Mouse (Mus musculus) hindbrain, embryonic 14.5 days (tissue): ENCODE measurements around the gene Mfsd13b. TPM values are rescaled to one million over a fixed set of nuclear protein-coding genes. Genes with fewer than 3 reads are reported as not detected.

Source experiments
- ATAC-seq: fragments of 200-750 bp; cut with Nextera tagmentation; 2 replicates; pipeline ENCODE4 v1.8.0; 2017; ENCODE audit warnings: moderate number of reproducible peaks, mild to moderate bottlenecking, moderate TSS enrichment, moderate library complexity; ENCODE audit not compliant: low FRiP score
- DNase-seq: peaks from one replicate; pipeline ENCODE4 v3.0.0-alpha.2; 2015; ENCODE audit warnings: low spot score
- H3K27ac ChIP-seq: fragments of 300-500 bp; sonication (generic); 2 replicates; pipeline ENCODE4 v1.5.1; 2014; ENCODE audit warnings: mild to moderate bottlenecking, moderate library complexity
- H3K27me3 ChIP-seq: fragments of 300-500 bp; sonication (generic); 2 replicates; pipeline ENCODE4 v1.6.1; 2014; ENCODE audit warnings: mild to moderate bottlenecking, low read length, mixed read lengths; ENCODE audit not compliant: control insufficient read depth, insufficient read depth
- H3K36me3 ChIP-seq: fragments of 300-500 bp; sonication (generic); replicated peaks from 2 replicates; pipeline ENCODE4 v1.6.1; 2014; ENCODE audit not compliant: control insufficient read depth, insufficient read depth
- H3K4me1 ChIP-seq: fragments of 300-500 bp; sonication (generic); replicated peaks from 2 replicates; pipeline ENCODE4 v1.6.1; 2014; ENCODE audit warnings: antibody characterized with exemption, low read length, mixed read lengths; ENCODE audit not compliant: control insufficient read depth, insufficient read depth
- H3K4me2 ChIP-seq: fragments of 300-500 bp; sonication (generic); replicated peaks from 2 replicates; pipeline ENCODE4 v1.6.1; 2014; ENCODE audit warnings: mild to moderate bottlenecking, moderate library complexity
- H3K4me3 ChIP-seq: fragments of 300-500 bp; sonication (generic); replicated peaks from 2 replicates; pipeline ENCODE4 v1.5.1; 2014; ENCODE audit warnings: mild to moderate bottlenecking, low read length
- H3K9ac ChIP-seq: fragments of 300-500 bp; sonication (generic); 2 replicates; pipeline ENCODE4 v1.6.1; 2014
- H3K9me3 ChIP-seq: fragments of 300-500 bp; sonication (generic); 2 replicates; pipeline ENCODE4 v1.6.1; 2016; ENCODE audit warnings: low read length; ENCODE audit not compliant: control insufficient read depth
- WGBS: fragments of 180-500 bp; shearing (Covaris S2); extraction: QIAGEN DNeasy Blood & Tissue Kit; methylation state at CpG from one replicate; pipeline ENCODE4 v1.1.7; 2014; 5-methylcytosine and 5-hydroxymethylcytosine counted together
- polyA plus RNA-seq: library from polyadenylated mRNA; unstranded; fragments of >200 nt; fragmentation: Nextera tagmentation; extraction: Ambion mirVana; gene quantifications from 2 replicates; pipeline ENCODE4 v1.2.1, GENCODE M21; 2014

Mfsd13b gene
- polyA plus RNA-seq, 1 experiment from 2014 or later, result 0.31 TPM

DNA sequence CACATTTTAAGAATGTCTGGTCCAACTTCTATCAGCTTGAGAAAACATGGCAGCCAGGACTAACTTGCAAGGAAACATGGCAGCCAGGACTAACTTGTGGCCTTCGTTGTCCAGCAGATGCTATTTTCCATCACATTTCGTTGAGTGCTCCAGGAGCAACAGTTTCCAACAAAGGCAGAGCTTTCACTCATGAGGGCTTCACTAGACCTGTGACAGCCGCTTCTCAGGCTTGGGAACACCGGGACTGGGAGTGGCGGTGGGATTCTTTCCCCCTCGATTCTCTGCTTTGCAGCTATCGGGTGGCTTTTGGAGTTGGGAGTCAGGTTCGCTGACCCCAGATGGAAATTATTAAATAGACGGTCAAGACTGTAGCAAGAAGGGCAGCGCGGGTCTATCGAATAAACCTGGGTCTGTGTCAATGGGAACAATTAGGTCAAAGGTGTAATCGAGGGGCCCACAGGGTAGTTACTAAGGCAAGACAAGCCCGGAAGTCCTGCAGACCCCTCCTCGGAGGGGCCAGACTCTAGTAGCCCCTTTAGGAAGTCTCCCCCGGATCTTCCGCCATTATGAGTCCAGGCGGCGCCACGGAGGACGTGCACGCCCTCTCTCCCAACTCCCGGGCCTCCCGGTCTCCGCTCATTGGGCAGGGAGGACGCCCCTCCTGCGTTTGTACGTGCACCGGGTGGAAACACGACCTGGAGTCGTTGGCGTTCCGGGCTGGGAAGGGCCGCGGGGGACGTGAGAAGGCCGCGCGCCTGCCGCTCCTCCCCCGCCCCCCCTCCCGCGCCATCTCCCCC, 51.7 kb downstream of the Mfsd13b start, which contains the start of gene Mettl9:
TSS of gene Mettl9 (plus strand) at position 590 of the 797 bp plus-strand sequence.
- no peaks in the 10 kb centered on the region for H3K9me3 ChIP-seq
- peaks cover 23% of the 10 kb centered on the region for H3K4me1 ChIP-seq
- H3K4me2 ChIP-seq, result peak within 1 kb of the TSS; percentile 79
- 2% methylated on average over 41 of the region's 43 CpGs for WGBS
- peak within 1 kb of the TSS; percentile 99 for H3K4me3 ChIP-seq
- H3K9ac ChIP-seq, result peak within 1 kb of the TSS; percentile 99
- 0 out of 2 replicates have a peak, but pooled peaks cover 3% of the 10 kb centered on the region for H3K27me3 ChIP-seq
- ATAC-seq, result peak; percentile 98
- DNase-seq, result peak; percentile 96
- no peaks in the 10 kb centered on the region for H3K36me3 ChIP-seq
- H3K27ac ChIP-seq, result peak within 1 kb of the TSS; percentile 99

DNA sequence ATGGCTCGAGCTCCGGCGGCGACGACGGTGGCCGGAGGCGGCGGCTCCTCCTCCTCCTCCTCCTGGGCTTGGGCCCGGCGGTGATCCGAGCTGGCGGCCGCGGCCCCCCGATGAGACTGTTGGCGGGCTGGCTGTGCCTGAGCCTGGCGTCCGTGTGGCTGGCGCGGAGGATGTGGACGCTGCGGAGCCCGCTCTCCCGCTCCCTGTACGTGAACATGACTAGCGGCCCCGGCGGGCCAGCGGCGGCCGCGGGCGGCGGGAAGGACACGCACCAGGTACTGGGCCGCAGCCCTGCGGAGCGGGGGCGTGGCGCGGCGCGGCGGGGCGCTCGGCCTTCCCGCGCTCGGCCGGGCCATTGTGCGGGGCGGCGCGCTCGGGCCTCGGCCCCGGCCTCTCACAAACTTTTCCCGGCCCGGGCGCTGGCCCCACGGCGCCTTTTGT, 52.4 kb downstream of the Mfsd13b start:
- Histone ChIP-seq H3K27ac (peak overlapping the region; percentile 99), H3K4me1 (peaks cover 23% of the 10 kb centered on the region), H3K9me3 (no peaks in the 10 kb centered on the region), H3K27me3 (0 out of 2 replicates have a peak, but pooled peaks cover 3% of the 10 kb centered on the region), H3K4me2 (peak overlapping the region; percentile 79), H3K9ac (peak overlapping the region; percentile 99), H3K36me3 (no peaks in the 10 kb centered on the region), H3K4me3 (peak overlapping the region; percentile 99)
- ATAC-seq, result peak; percentile 82
- peak; percentile 56 for DNase-seq
- WGBS, result 1% methylated on average over 53 of the region's 63 CpGs

DNA sequence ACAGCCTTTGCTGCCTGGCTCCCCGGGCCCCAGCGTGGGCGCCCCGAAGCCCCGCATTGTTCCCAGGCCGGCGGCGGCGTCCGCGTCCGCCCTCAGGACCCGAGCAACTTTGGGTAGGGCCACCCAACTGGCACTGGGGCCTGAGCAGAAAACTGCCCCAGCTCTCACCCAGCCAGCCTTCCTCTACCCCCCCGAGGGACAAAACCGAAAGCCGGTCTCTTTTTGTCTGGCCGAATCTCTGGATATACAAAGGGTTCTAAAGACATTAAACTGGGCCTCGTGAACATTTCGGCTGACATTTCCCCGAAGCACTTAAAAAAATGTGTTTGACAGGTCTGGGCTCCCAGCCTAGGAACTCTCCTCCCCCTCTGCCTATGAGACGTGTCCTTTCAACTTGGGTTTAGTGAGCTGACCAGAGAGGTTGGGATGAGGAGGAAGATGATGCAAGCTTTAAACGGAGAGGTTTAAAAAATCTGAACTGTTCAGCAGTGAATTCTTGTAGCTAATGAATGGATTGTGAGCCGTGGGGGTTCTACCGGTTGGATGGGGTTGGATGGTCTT, 52.9 kb downstream of the Mfsd13b start:
- WGBS, result 1% methylated on average over 24 of the region's 24 CpGs
- Histone ChIP-seq H3K4me3 (peak overlapping the region; percentile 99), H3K9me3 (no peaks in the 10 kb centered on the region), H3K27ac (peak overlapping the region; percentile 99), H3K9ac (peak overlapping the region; percentile 99), H3K27me3 (0 out of 2 replicates have a peak, but pooled peaks cover 3% of the 10 kb centered on the region), H3K4me1 (peaks cover 23% of the 10 kb centered on the region), H3K4me2 (peak overlapping the region; percentile 79), H3K36me3 (no peaks in the 10 kb centered on the region)
- ATAC-seq, result peak; percentile 18
- peak; percentile 62 for DNase-seq

DNA sequence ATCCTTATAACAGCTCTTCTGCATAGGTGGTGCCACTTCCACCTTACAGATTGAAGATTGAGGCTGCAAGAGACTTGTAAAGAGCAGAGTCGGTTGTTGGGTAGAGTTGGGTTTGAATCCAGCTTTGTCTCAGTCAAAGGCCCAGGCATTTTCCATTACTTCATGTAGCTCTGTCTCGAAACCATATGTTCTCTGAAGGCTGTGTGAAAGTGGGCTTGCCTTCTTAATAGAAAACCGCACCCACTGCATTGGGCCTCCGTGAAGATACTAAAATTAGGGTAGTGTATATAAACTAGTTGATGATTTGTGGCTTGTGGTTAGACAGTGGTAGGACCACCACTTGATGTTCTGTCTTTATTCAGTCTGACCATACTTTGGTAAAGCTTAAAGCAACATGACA, 58.3 kb downstream of the Mfsd13b start:
- no peaks in the 10 kb centered on the region for H3K36me3 ChIP-seq
- no peaks in the 10 kb centered on the region for H3K9me3 ChIP-seq
- H3K9ac ChIP-seq, result no peak overlapping the region
- no peak overlapping the region for H3K4me3 ChIP-seq
- no peak for DNase-seq
- H3K27ac ChIP-seq, result no peak overlapping the region
- no peaks in the 10 kb centered on the region for H3K27me3 ChIP-seq
- WGBS, result 97% methylated on average over 4 of the region's 4 CpGs
- H3K4me2 ChIP-seq, result no peak overlapping the region
- peaks cover 26% of the 10 kb centered on the region for H3K4me1 ChIP-seq
- no peak for ATAC-seq

DNA sequence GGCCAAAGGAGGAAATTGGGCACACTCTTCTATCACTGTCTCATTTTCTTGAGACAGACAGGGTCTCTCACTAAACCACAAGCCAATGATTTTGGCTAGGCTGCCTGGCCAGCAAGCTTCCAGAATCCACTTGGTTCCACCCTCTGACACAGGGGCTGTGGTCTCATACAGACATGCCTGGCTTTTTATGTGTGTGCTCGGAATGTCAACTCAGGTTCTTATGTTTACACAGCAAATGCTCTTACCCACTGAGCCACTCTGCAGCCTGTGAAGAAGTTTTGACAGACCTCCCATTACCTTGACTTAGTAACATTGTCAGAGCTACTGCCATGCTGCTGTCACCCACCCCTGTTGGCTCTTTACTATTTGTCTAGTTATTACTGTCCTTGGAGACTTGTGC, 59.7 kb downstream of the Mfsd13b start:
- ATAC-seq, result no peak
- Histone ChIP-seq H3K9ac (no peak overlapping the region), H3K27ac (no peak overlapping the region), H3K36me3 (no peaks in the 10 kb centered on the region), H3K4me2 (no peak overlapping the region), H3K4me3 (no peak overlapping the region), H3K4me1 (peaks cover 14% of the 10 kb centered on the region), H3K9me3 (no peaks in the 10 kb centered on the region), H3K27me3 (no peaks in the 10 kb centered on the region)
- 81% methylated on average over 1 of the region's 1 CpGs for WGBS
- no peak for DNase-seq

DNA sequence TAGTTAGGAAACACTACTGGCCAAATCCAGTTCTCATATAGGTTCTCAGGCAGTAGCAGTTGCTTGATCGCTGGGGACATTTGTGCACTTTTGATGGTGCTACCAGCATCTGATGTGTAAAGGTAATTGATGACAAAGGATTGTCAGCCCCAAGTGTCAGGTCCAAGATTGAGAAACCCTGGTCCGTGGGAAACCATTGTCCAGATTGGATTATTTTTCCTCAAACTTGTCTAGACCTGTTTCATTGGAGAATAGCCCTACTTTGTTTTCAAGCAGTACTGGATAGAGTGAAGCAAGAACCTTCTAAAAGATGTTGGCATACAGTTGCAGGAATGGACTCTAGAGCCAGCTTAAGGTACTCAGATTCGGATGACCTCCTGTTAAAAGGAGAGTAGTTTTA, 60.7 kb downstream of the Mfsd13b start:
- Histone ChIP-seq H3K9ac (no peak overlapping the region), H3K4me3 (no peak overlapping the region), H3K27me3 (no peaks in the 10 kb centered on the region), H3K36me3 (peaks cover 1% of the 10 kb centered on the region; the same call in 1 of the 2 replicates), H3K4me1 (peaks cover 4% of the 10 kb centered on the region; the same call in 1 of the 2 replicates), H3K4me2 (no peak overlapping the region), H3K27ac (no peak overlapping the region), H3K9me3 (no peaks in the 10 kb centered on the region)
- no peak for ATAC-seq
- over 99% methylated on average over 3 of the region's 3 CpGs for WGBS
- no peak for DNase-seq

DNA sequence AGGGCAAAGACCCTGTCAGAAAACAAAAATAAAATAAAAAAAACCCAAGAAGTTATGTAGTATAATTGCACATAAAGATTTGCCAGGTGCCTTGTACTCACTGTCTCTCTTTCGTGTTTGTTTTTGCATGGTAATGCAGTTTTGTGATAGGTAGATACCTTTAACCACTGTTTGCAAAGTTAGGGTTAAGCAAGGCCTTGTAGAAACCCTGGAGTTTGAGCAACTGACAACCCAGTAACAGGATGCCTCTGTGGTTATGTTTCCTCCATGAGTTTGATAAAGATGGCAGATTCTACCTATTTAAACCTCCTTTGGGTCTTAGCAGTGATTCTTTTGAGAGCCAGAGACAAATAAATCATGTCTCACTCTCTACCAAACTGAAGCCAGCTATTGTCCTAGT, 61.2 kb downstream of the Mfsd13b start:
- Histone ChIP-seq H3K36me3 (peaks cover 5% of the 10 kb centered on the region), H3K9me3 (no peaks in the 10 kb centered on the region), H3K4me3 (no peak overlapping the region), H3K9ac (no peak overlapping the region), H3K4me2 (no peak overlapping the region), H3K27me3 (no peaks in the 10 kb centered on the region), H3K4me1 (peaks cover 3% of the 10 kb centered on the region; the same call in 1 of the 2 replicates), H3K27ac (no peak overlapping the region)
- ATAC-seq (no peak), DNase-seq (no peak)
- 95% methylated on average over 1 of the region's 1 CpGs for WGBS

DNA sequence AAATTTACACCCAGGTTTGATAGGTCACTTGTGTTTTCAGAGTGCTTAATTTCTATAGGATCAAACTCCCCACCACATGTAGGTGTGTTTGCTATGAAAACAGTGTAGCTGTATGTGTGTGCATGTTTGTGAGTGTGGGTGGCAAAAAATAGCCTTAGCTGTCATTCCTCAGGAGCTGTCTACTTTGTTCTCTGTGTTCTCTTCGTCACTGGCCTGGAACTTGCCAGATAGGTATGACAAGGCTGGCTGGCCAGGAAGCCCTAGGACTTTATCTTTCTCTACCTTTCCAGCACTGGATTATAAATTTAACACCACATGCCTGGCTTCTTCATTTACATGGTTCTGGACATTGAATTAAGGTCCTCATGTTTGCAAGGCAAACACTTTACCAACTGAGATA, 61.9 kb downstream of the Mfsd13b start:
- ATAC-seq (no peak), DNase-seq (no peak)
- Histone ChIP-seq H3K36me3 (peaks cover 7% of the 10 kb centered on the region), H3K4me3 (no peak overlapping the region), H3K9ac (no peak overlapping the region), H3K27me3 (no peaks in the 10 kb centered on the region), H3K4me1 (peaks cover 3% of the 10 kb centered on the region; the same call in 1 of the 2 replicates), H3K9me3 (no peaks in the 10 kb centered on the region), H3K4me2 (no peak overlapping the region), H3K27ac (no peak overlapping the region)
- WGBS, result 84% methylated on average over 1 of the region's 1 CpGs

DNA sequence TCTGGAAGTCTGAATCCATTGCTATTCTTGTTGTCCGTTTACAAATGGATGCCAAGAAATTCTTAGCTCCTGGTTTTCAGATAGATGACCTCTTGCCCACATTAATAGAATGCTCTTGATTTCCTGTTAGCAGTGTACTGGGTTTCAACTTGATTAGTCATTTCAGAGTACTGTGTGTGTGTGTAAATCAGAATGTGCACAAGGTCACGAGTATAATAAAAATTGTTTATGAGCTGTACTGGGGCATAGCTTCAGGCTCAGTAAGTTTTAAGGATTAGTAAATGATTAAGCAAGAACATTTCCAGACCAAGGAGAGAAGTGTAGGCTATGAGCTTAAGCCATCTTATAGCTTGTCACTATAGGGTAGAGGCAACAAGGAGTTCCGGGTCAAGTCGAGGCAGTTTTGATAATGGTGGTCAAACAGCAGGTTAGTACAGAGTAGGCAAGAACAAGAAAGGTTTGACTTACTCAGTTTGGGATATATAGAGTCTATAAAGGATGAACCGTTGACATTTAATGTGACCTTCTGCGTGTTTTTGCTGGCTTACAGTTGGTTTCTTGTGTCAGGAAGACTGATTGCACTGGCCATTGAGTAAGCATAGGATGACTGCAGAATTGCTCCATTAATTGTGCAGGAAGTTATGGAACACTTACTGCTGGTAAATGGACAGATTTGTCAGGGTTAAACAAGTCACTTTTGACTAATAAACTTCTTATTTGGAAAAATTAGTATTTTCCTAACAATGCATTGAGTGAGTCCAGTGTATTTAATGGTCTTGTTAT, 63.6 kb downstream of the Mfsd13b start:
- H3K4me1 ChIP-seq, result peaks cover 3% of the 10 kb centered on the region; the same call in 1 of the 2 replicates
- DNase-seq (no peak), ATAC-seq (no peak)
- no peak overlapping the region for H3K27ac ChIP-seq
- WGBS, result 93% methylated on average over 6 of the region's 6 CpGs
- no peak overlapping the region for H3K9ac ChIP-seq
- no peak overlapping the region for H3K4me3 ChIP-seq
- H3K36me3 ChIP-seq, result peaks cover 18% of the 10 kb centered on the region
- H3K4me2 ChIP-seq, result no peak overlapping the region
- no peaks in the 10 kb centered on the region for H3K9me3 ChIP-seq
- no peaks in the 10 kb centered on the region for H3K27me3 ChIP-seq
